Mouse (Mus musculus): ENCODE measurements around the gene Pcbp3.

DNA sequence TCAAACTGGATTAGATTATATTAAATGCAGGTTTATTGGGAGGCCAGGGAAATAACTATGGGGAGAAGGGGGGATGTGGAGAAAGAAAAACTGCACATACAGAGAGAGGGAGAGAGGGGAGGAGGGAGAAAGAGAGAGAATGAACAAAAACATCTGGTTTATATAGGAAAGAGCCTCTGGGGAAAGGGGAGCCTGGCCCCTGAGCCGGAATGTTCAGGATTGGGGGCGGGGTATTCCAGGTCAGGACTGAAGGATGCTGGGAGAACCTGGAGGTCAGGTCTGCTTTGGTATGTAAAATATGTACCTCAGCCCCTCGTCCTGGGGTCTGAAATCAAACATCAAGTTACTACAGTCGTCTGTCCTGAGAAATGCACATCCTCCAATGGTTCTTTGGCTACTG, 15.0 kb upstream of the Pcbp3 start:
- TF ChIP-seq POLR2A (IDR thresholded peaks at IDR 0.05; ENCODE audit: insufficient read depth, low read depth, low read length) (no peak), CTCF (IDR thresholded peaks at IDR 0.05; ENCODE audit: insufficient read depth, low read depth, low read length) (no peak)
